Mouse (Mus musculus) brown adipose tissue, adult 24 weeks (tissue): ENCODE results near the gene Clcn7. TPM values are rescaled to one million over a fixed set of nuclear protein-coding genes. Genes with fewer than 3 reads are reported as not detected.

Experiments used
- polyA plus RNA-seq: library from polyadenylated mRNA; stranded (reverse); fragments of >200 nt; gene quantifications from 2 replicates; pipeline ENCODE4 v1.2.4, GENCODE M21; 2012; ENCODE audit not compliant: missing spikeins, insufficient read depth, insufficient read length

The Clcn7 gene
- polyA plus RNA-seq, 1 experiment, result 9.6 TPM

Other genes starting within 250 kb of the Clcn7 start
- 28.7 and 40.4 TPM in 2 replicates for gene Nubp2, start 247.0 kb upstream of the Clcn7 start, polyA plus RNA-seq
- 25.6 and 29.9 TPM in 2 replicates for gene Spsb3, start 246.7 kb upstream of the Clcn7 start, polyA plus RNA-seq
- 5.9 and 6.6 TPM in 2 replicates for gene Eme2, start 238.3 kb upstream of the Clcn7 start, polyA plus RNA-seq
- gene Mrps34, start 238.3 kb upstream of the Clcn7 start, polyA plus RNA-seq, result 91.7 and 105 TPM in 2 replicates
- 26.0 and 28.7 TPM in 2 replicates for gene Nme3, start 236.9 kb upstream of the Clcn7 start, polyA plus RNA-seq
- 12.0 and 24.2 TPM in 2 replicates for gene Mapk8ip3, start 196.4 kb upstream of the Clcn7 start, polyA plus RNA-seq
- 3.0 and 3.4 TPM in 2 replicates for gene Jpt2, start 172.7 kb upstream of the Clcn7 start, polyA plus RNA-seq
- 4.2 and 4.8 TPM in 2 replicates for gene Cramp1l, start 117.6 kb upstream of the Clcn7 start, polyA plus RNA-seq
- gene Ift140, start 117.3 kb upstream of the Clcn7 start, polyA plus RNA-seq, result 3.8 and 4.1 TPM in 2 replicates
- 13.1 and 22.6 TPM in 2 replicates for gene Tmem204, start 49.8 kb upstream of the Clcn7 start, polyA plus RNA-seq
- 10.1 and 12.9 TPM in 2 replicates for gene Telo2, start 17.4 kb upstream of the Clcn7 start, polyA plus RNA-seq
- not detected in 2 replicates for gene Ptx4, start 12.6 kb upstream of the Clcn7 start, polyA plus RNA-seq
- gene Ccdc154, start 29.1 kb downstream of the Clcn7 start, polyA plus RNA-seq, result not detected in 2 replicates
- gene Gm38655, start 42.1 kb downstream of the Clcn7 start, polyA plus RNA-seq, result not detected in 2 replicates
- 27.3 and 36.9 TPM in 2 replicates for gene BC003965, start 51.2 kb downstream of the Clcn7 start, polyA plus RNA-seq
- 2.5 and 4.3 TPM in 2 replicates for gene Unkl, start 55.0 kb downstream of the Clcn7 start, polyA plus RNA-seq
- gene Gnptg, start 106.7 kb downstream of the Clcn7 start, polyA plus RNA-seq, result 27.6 and 32.7 TPM in 2 replicates
- 9.9 and 13.1 TPM in 2 replicates for gene Tsr3, start 106.8 kb downstream of the Clcn7 start, polyA plus RNA-seq
- gene Baiap3, start 123.0 kb downstream of the Clcn7 start, polyA plus RNA-seq, result 1.1 and 2.9 TPM in 2 replicates
- 56.0 and 66.5 TPM in 2 replicates for gene Ube2i, start 141.2 kb downstream of the Clcn7 start, polyA plus RNA-seq
- gene Prss34, start 165.0 kb downstream of the Clcn7 start, polyA plus RNA-seq, result not detected in 2 replicates
- gene Prss28, start 175.3 kb downstream of the Clcn7 start, polyA plus RNA-seq, result not detected in 2 replicates
- not detected in 2 replicates for gene Prss29, start 185.3 kb downstream of the Clcn7 start, polyA plus RNA-seq
- gene Tpsab1, start 212.2 kb downstream of the Clcn7 start, polyA plus RNA-seq, result 0.63 TPM in 1 of 2 replicates, not detected in the other
- 6.1 and 8.8 TPM in 2 replicates for gene Tpsb2, start 232.9 kb downstream of the Clcn7 start, polyA plus RNA-seq
- gene Tpsg1, start 235.9 kb downstream of the Clcn7 start, polyA plus RNA-seq, result 0.99 TPM in 1 of 2 replicates, not detected in the other